Mouse (Mus musculus): ENCODE results near the gene 4930438A08Rik. TPM values are rescaled to one million over a fixed set of nuclear protein-coding genes. Genes with fewer than 3 reads are reported as not detected.

The 4930438A08Rik gene
- polyA plus RNA-seq, 1 experiment from 2014 or later, result not detected

Other genes starting within 250 kb of the 4930438A08Rik start
- not detected in 2 replicates for gene Gm12248, start 181.7 kb upstream of the 4930438A08Rik start, polyA plus RNA-seq (2014; fragmentation: Nextera tagmentation; extraction: Ambion mirVana)
- 86.8 and 91.1 TPM in 2 replicates for gene Cnot8, start 170.6 kb upstream of the 4930438A08Rik start, polyA plus RNA-seq (2014; fragmentation: Nextera tagmentation; extraction: Ambion mirVana)
- 27.7 and 28.6 TPM in 2 replicates for gene Gemin5, start 106.3 kb upstream of the 4930438A08Rik start, polyA plus RNA-seq (2014; fragmentation: Nextera tagmentation; extraction: Ambion mirVana)
- 131 and 133 TPM in 2 replicates for gene Mrpl22, start 103.1 kb upstream of the 4930438A08Rik start, polyA plus RNA-seq (2014; fragmentation: Nextera tagmentation; extraction: Ambion mirVana)
- gene Igtp, start 75.2 kb upstream of the 4930438A08Rik start, polyA plus RNA-seq (2014; fragmentation: Nextera tagmentation; extraction: Ambion mirVana), result 6.6 and 7.3 TPM in 2 replicates
- gene Irgm2, start 75.2 kb upstream of the 4930438A08Rik start, polyA plus RNA-seq (2014; fragmentation: Nextera tagmentation; extraction: Ambion mirVana), result 6.2 and 8.9 TPM in 2 replicates
- 19.7 and 22.3 TPM in 2 replicates for gene Zfp692, start 32.3 kb downstream of the 4930438A08Rik start, polyA plus RNA-seq (2014; fragmentation: Nextera tagmentation; extraction: Ambion mirVana)
- 45.9 and 49.6 TPM in 2 replicates for gene Zfp672, start 55.5 kb downstream of the 4930438A08Rik start, polyA plus RNA-seq (2014; fragmentation: Nextera tagmentation; extraction: Ambion mirVana)
- 27.5 and 28.9 TPM in 2 replicates for gene Sh3bp5l, start 55.9 kb downstream of the 4930438A08Rik start, polyA plus RNA-seq (2014; fragmentation: Nextera tagmentation; extraction: Ambion mirVana)
- gene Lypd8, start 104.2 kb downstream of the 4930438A08Rik start, polyA plus RNA-seq (2014; fragmentation: Nextera tagmentation; extraction: Ambion mirVana), result 274 and 403 TPM in 2 replicates
- gene 1810065E05Rik, start 146.3 kb downstream of the 4930438A08Rik start, polyA plus RNA-seq (2014; fragmentation: Nextera tagmentation; extraction: Ambion mirVana), result not detected in 2 replicates
- gene Gm12253, start 157.8 kb downstream of the 4930438A08Rik start, polyA plus RNA-seq (2014; fragmentation: Nextera tagmentation; extraction: Ambion mirVana), result not detected in 2 replicates
- not detected in 2 replicates for gene Lypd9, start 178.1 kb downstream of the 4930438A08Rik start, polyA plus RNA-seq (2014; fragmentation: Nextera tagmentation; extraction: Ambion mirVana)
- gene Olfr30, start 187.5 kb downstream of the 4930438A08Rik start, polyA plus RNA-seq (2014; fragmentation: Nextera tagmentation; extraction: Ambion mirVana), result not detected in 2 replicates
- not detected in 2 replicates for gene Olfr332, start 217.8 kb downstream of the 4930438A08Rik start, polyA plus RNA-seq (2014; fragmentation: Nextera tagmentation; extraction: Ambion mirVana)
- gene Olfr331, start 227.8 kb downstream of the 4930438A08Rik start, polyA plus RNA-seq (2014; fragmentation: Nextera tagmentation; extraction: Ambion mirVana), result not detected in 2 replicates

Data from intestine, embryonic 14.5 days (tissue).